Mouse (Mus musculus) olfactory bulb, adult 2 months (tissue): ENCODE measurements around the gene Nsg2. TPM values are rescaled to one million over a fixed set of nuclear protein-coding genes. Genes with fewer than 3 reads are reported as not detected.
"Not testable (repeated sequence)": the region's sequence is repeated elsewhere in the genome, so short reads cannot be mapped to it uniquely, and the experiment has no call there.

ENCODE experiments used
- H3K27ac ChIP-seq: fragments of 200-500 bp; 2 replicates; pipeline ENCODE4 v1.5.1; 2012; ENCODE audit warnings: low read depth, low read length; ENCODE audit not compliant: insufficient read depth
- H3K4me1 ChIP-seq: fragments of 200-500 bp; 2 replicates; pipeline ENCODE4 v1.6.1; 2012; ENCODE audit warnings: low read length; ENCODE audit not compliant: control insufficient read depth, insufficient read depth
- H3K4me3 ChIP-seq: fragments of 200-500 bp; 2 replicates; pipeline ENCODE4 v1.5.1; 2012; ENCODE audit warnings: mild to moderate bottlenecking, low read depth, low read length, moderate library complexity; ENCODE audit not compliant: insufficient read depth
- CTCF ChIP-seq: fragments of 200-500 bp; IDR thresholded peaks from 2 replicates; pipeline ENCODE4 v1.5.1; 2012; ENCODE audit warnings: low read depth, mild to moderate bottlenecking, low read length, moderate library complexity; ENCODE audit not compliant: insufficient read depth
- POLR2A ChIP-seq: fragments of 200-500 bp; IDR thresholded peaks from 2 replicates; pipeline ENCODE4 v1.6.1; 2012; ENCODE audit warnings: mild to moderate bottlenecking, low read depth, low read length, moderate library complexity; ENCODE audit not compliant: insufficient read depth
- WGBS: fragments of 180-500 bp; shearing (Covaris S2); methylation state at CpG from one replicate; pipeline ENCODE4 v1.1.7; 2018; 5-methylcytosine and 5-hydroxymethylcytosine counted together
- polyA plus RNA-seq: library from polyadenylated mRNA; stranded (reverse); fragments of >200 nt; gene quantifications from 2 replicates; pipeline ENCODE4 v1.2.4, GENCODE M21; 2012; ENCODE audit warnings: low replicate concordance; ENCODE audit not compliant: missing spikeins, insufficient read depth, insufficient read length

Gene Nsg2
- polyA plus RNA-seq, 1 experiment, result 450 TPM

- H3K4me3 ChIP-seq, result no peak overlapping the region
- 84% methylated on average over 7 of the region's 7 CpGs for WGBS
- H3K4me1 ChIP-seq, result no peaks in the 10 kb centered on the region
- TF ChIP-seq POLR2A (no peak), CTCF (no peak)
- no peak overlapping the region for H3K27ac ChIP-seq
Observed at GRCm38 (mm10) chr11:31981830-31982229, 18.4 kb upstream of the Nsg2 start.

- not testable (repeated sequence) for H3K4me3 ChIP-seq, H3K27ac ChIP-seq, H3K4me1 ChIP-seq
- WGBS, result 87% methylated on average over 13 of the region's 13 CpGs
Observed at GRCm38 (mm10) chr11:31982247-31982943, 17.9 kb upstream of the Nsg2 start.

DNA sequence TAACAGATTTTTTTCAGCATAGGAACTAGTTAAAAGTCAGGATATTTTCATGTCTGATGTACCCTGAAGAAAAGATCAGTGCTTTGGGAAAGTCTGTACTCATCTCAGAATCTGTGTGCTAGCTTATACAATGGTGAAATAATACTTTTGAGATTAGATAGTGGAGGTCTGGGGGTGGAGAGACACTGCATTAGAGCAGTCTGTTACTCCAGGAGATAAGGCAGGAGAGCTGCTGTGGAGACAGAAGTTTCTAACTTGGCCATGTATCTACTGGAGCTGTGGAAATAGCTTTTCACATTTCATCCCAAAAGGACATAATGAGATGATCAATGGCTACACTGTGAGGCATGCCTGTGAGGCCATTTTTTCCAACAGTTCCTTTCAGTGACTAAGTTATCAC lies 17.0 kb upstream of the Nsg2 start:
- Histone ChIP-seq H3K27ac (no peak overlapping the region), H3K4me1 (no peaks in the 10 kb centered on the region), H3K4me3 (no peak overlapping the region)
- TF ChIP-seq CTCF (no peak), POLR2A (no peak)

- TF ChIP-seq CTCF (no peak), POLR2A (no peak)
- no peak overlapping the region for H3K27ac ChIP-seq
- no peaks in the 10 kb centered on the region for H3K4me1 ChIP-seq
- WGBS, result 78% methylated on average over 2 of the region's 2 CpGs
- H3K4me3 ChIP-seq, result no peak overlapping the region
Observed at GRCm38 (mm10) chr11:31984786-31985185, 15.5 kb upstream of the Nsg2 start.

DNA sequence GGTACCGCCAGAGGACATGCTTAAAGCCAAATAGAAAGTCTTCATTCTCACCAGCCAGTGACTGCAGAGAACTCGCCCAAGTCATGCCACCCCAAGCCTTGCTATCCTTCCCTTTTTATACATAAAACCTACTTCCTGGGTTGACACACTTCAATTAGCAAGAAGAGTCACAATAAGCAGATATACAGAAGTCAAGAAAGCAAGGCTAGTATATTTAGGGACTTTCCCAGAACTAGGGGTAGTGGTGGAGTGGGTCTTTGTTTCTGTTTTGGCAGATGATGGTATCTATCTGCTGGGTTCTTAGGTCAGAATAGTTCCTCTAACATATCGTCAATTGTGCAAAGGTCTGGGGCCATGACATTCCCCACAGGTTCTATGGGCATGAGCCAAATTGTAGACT lies 7.7 kb upstream of the Nsg2 start:
- Histone ChIP-seq H3K4me1 (no peaks in the 10 kb centered on the region), H3K4me3 (no peak overlapping the region), H3K27ac (no peak overlapping the region)
- 96% methylated on average over 3 of the region's 3 CpGs for WGBS
- TF ChIP-seq POLR2A (no peak), CTCF (no peak)

DNA sequence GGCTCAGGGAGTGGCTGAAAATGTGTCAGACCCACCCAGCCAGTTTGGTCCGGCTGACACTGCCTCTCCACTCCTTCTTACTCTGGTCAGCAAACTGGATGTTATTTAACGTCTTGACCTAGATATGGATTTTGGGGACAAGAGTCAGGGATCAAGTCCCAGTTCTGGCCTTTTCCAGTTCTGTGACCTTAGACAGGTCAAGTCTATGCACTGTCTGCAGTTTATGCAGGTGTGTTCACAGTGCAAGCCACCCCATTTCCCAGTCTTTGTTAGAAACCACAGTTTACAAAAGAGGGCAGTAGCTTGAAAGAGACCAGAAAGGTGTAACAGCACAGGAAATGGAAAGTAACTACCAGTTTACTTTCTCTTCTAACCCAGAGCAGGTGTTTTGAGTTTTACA lies 547 bp upstream of the Nsg2 start:
- no peak overlapping the region for H3K4me3 ChIP-seq
- TF ChIP-seq CTCF, result no peak
- TF ChIP-seq POLR2A, result no peak
- H3K4me1 ChIP-seq, result peaks cover 3% of the 10 kb centered on the region; the same call in 1 of the 2 replicates
- H3K27ac ChIP-seq, result peak overlapping the region; percentile 23
- 40% methylated on average over 2 of the region's 2 CpGs for WGBS

- Histone ChIP-seq H3K4me1 (peaks cover 3% of the 10 kb centered on the region; the same call in 1 of the 2 replicates), H3K4me3 (peak overlapping the region; percentile 49), H3K27ac (peak overlapping the region; percentile 73)
- WGBS, result 11% methylated on average over 11 of the region's 11 CpGs
- no peak for TF ChIP-seq CTCF
- TF ChIP-seq POLR2A, result no peak
Observed at GRCm38 (mm10) chr11:32001181-32001910, 1.1 kb downstream of the Nsg2 start.

DNA sequence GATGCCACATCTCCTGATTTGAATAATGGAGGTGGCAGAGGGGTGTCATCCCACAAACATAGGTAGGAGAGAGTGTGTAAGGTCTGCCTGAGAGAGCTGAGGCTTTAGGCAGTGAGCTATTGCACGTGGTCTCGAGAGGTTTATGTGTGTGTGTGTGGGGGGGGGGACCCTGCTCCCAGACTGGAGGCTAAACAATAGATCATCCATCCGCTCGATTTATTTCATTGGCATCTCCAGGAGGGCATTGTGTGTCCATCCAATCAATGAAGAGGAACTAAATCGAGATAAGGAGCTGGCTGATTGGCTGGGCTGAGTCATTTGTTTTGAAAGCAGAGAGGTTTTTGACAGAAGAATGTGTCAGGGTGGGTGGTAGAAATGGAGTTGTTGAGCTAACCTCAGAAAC lies 2.4 kb downstream of the Nsg2 start:
- peaks cover 3% of the 10 kb centered on the region; the same call in 1 of the 2 replicates for H3K4me1 ChIP-seq
- H3K27ac ChIP-seq, result peak overlapping the region; percentile 73
- peak overlapping the region; percentile 57 for H3K4me3 ChIP-seq
- TF ChIP-seq CTCF, result no peak
- TF ChIP-seq POLR2A, result no peak
- WGBS, result 3% methylated on average over 5 of the region's 5 CpGs

DNA sequence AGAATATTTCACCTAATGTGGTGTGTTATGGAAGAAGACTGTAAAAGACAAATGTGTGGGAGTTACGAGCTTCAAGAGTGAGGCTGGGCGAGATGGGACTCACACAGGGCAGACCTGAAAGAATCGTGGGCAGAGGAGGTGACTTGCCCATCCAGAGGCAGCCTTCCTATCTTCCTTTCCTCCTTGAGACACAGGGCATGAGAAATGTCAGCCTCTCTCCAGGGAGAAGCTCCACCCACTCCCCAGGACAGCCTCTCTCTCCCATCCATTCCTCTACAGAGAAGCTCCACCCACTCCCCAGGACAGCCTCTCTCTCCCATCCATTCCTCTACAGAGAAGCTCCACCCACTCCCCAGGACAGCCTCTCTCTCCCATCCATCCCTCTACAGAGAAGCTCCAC lies 7.8 kb downstream of the Nsg2 start:
- 38% methylated on average over 3 of the region's 3 CpGs for WGBS
- H3K4me3 ChIP-seq, H3K27ac ChIP-seq: not testable (repeated sequence)
- H3K4me1 ChIP-seq, result peaks cover 19% of the 10 kb centered on the region

DNA sequence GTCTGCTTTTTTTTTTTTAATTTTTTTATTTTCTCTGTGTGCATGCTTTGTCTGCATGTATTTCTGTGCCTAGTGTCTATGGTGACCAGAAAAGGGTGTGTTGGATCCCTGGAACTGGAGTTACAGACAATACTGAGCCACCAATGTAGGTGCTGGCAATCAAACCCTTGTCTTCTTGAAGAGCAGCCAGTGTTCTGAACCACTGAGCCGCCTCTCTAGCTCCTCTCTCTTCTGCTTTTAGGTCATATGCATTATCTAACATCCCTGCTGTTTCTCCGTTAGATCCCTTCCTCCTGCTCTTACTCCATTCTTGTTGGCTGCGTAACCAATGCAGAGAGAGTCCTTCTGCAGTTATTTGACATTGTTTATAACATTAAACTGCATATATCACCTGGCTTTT lies 8.6 kb downstream of the Nsg2 start:
- 42% methylated on average over 3 of the region's 3 CpGs for WGBS
- TF ChIP-seq CTCF (no peak), POLR2A (no peak)
- Histone ChIP-seq H3K27ac (0 out of 2 replicates have a peak overlapping the region, but pooled peaks have one; percentile 13), H3K4me3 (no peak overlapping the region), H3K4me1 (peaks cover 19% of the 10 kb centered on the region)
